Mouse (Mus musculus): ENCODE results near the gene Zfp53. TPM values are rescaled to one million over a fixed set of nuclear protein-coding genes. Genes with fewer than 3 reads are reported as not detected.
A peak's percentile ranks its signal among the peaks of the same experiment; 100 is the strongest.

The Zfp53 gene
- total and polyA plus RNA-seq, 3 experiments: 1.8 to 2.2 TPM; not detected in 1

- Histone ChIP-seq H3K79me2 (ENCODE audit: control insufficient read depth, insufficient read depth, low read length, poor library complexity) (peaks cover 6% of the 10 kb centered on the region; the same call in 1 of the 2 replicates), H3K9me3 (replicated peaks; ENCODE audit: insufficient read depth, low read length) (no peaks in the 10 kb centered on the region), H3K4me3 (ENCODE audit: control insufficient read depth in 1 of 2, insufficient read depth in 1 of 2, low read depth in 2 of 2, low read length in 2 of 2) (no peak overlapping the region), H3K36me3 (ENCODE audit: control insufficient read depth in 1 of 2, insufficient read depth in 2 of 2, low read length in 2 of 2) (peaks cover 0 to 2% of the 10 kb centered on the region in 2 experiments; a peak in 2 of 4 replicates), H3K27me3 (ENCODE audit: control insufficient read depth in 1 of 2, insufficient read depth in 2 of 2, low read length in 2 of 2) (no peaks in the 10 kb centered on the region), H3K9ac (ENCODE audit: control insufficient read depth, low read depth, low read length, poor library complexity, severe bottlenecking) (no peak overlapping the region), H3K27ac (ENCODE audit: control insufficient read depth, low read depth, low read length) (no peak overlapping the region), H3K4me1 (ENCODE audit: control insufficient read depth in 1 of 2, insufficient read depth in 2 of 2, low read length in 2 of 2) (peaks cover 4 to 7% of the 10 kb centered on the region in 2 experiments; a peak in 3 of 4 replicates)
- DNase-seq (ENCODE audit: low read depth, low spot score): no peak
- TF ChIP-seq RAD21 (IDR thresholded peaks at IDR 0.05; ENCODE audit: low read depth, low read length): no peak
- no peak for TF ChIP-seq RCOR1 (IDR thresholded peaks at IDR 0.05; ENCODE audit: low read depth, low read length)
- TF ChIP-seq TAL1 (IDR thresholded peaks at IDR 0.05; ENCODE audit: low read length): no peak
- no peak for TF ChIP-seq POLR2AphosphoS5 (IDR thresholded peaks at IDR 0.05; ENCODE audit: borderline replicate concordance, low read depth, low read length)
- TF ChIP-seq MXI1 (IDR thresholded peaks at IDR 0.05; ENCODE audit: low read depth, low read length): no peak
- TF ChIP-seq NRF1 (IDR thresholded peaks at IDR 0.05; ENCODE audit: insufficient read depth, low read depth, low read length, poor library complexity, severe bottlenecking): no peak
- TF ChIP-seq USF1 (IDR thresholded peaks at IDR 0.05; ENCODE audit: low read depth, low read length): no peak
- no peak for TF ChIP-seq CHD2 (IDR thresholded peaks at IDR 0.05; ENCODE audit: low read length)
- no peak for TF ChIP-seq GATA1 (IDR thresholded peaks at IDR 0.05; ENCODE audit: low read depth, low read length)
- TF ChIP-seq MYC (IDR thresholded peaks at IDR 0.05; ENCODE audit: low read depth, low read length): no peak
- TF ChIP-seq ZMIZ1 (IDR thresholded peaks at IDR 0.05; ENCODE audit: low read depth, low read length): no peak
- no peak for TF ChIP-seq MAFK (IDR thresholded peaks at IDR 0.05; ENCODE audit: borderline replicate concordance, low read depth, low read length)
- TF ChIP-seq SIN3A (IDR thresholded peaks at IDR 0.05; ENCODE audit: low read length): no peak
- TF ChIP-seq USF2 (IDR thresholded peaks at IDR 0.05; ENCODE audit: borderline replicate concordance in 1 of 2, insufficient read depth in 1 of 2, low read depth in 1 of 2, low read length in 2 of 2): no peak
- no peak for TF ChIP-seq SMC3 (IDR thresholded peaks at IDR 0.05; ENCODE audit: low read depth, low read length)
- no peak for TF ChIP-seq TBP (IDR thresholded peaks at IDR 0.05; ENCODE audit: low read depth, low read length)
- TF ChIP-seq MAZ (IDR thresholded peaks at IDR 0.05; ENCODE audit: low read depth, low read length): no peak
- TF ChIP-seq POLR2AphosphoS2 (IDR thresholded peaks at IDR 0.05; ENCODE audit: low read length): no peak
- TF ChIP-seq BHLHE40 (IDR thresholded peaks at IDR 0.05; ENCODE audit: borderline replicate concordance, low read depth, low read length): no peak
Observed at GRCm38 (mm10) chr17:21533961-21534360, 45.2 kb downstream of the Zfp53 start.

- peak; percentile 93 for DNase-seq (ENCODE audit: low read depth, low spot score)
- H3K9ac ChIP-seq (ENCODE audit: control insufficient read depth, low read depth, low read length, poor library complexity, severe bottlenecking): peak overlapping the region; percentile 35
- peaks cover 4 to 7% of the 10 kb centered on the region in 2 experiments; a peak in 3 of 4 replicates for H3K4me1 ChIP-seq (ENCODE audit: control insufficient read depth in 1 of 2, insufficient read depth in 2 of 2, low read length in 2 of 2)
- peak overlapping the region; percentile 43 for H3K27ac ChIP-seq (ENCODE audit: control insufficient read depth, low read depth, low read length)
- H3K4me3 ChIP-seq (ENCODE audit: control insufficient read depth in 1 of 2, insufficient read depth in 1 of 2, low read depth in 2 of 2, low read length in 2 of 2): peak overlapping the region; percentile 56 to 88
- H3K79me2 ChIP-seq (ENCODE audit: control insufficient read depth, insufficient read depth, low read length, poor library complexity): peaks cover 6% of the 10 kb centered on the region; the same call in 1 of the 2 replicates
- H3K9me3 ChIP-seq (replicated peaks; ENCODE audit: insufficient read depth, low read length): no peaks in the 10 kb centered on the region
- peaks cover 0 to 2% of the 10 kb centered on the region in 2 experiments; a peak in 2 of 4 replicates for H3K36me3 ChIP-seq (ENCODE audit: control insufficient read depth in 1 of 2, insufficient read depth in 2 of 2, low read length in 2 of 2)
- no peaks in the 10 kb centered on the region for H3K27me3 ChIP-seq (ENCODE audit: control insufficient read depth in 1 of 2, insufficient read depth in 2 of 2, low read length in 2 of 2)
- TF ChIP-seq ELF1 (IDR thresholded peaks at IDR 0.05; ENCODE audit: low read depth, low read length) (no peak), EP300 (IDR thresholded peaks at IDR 0.05; ENCODE audit: low read depth in 1 of 2, low read length in 2 of 2) (no peak), USF1 (IDR thresholded peaks at IDR 0.05; ENCODE audit: low read depth, low read length) (no peak), CHD1 (IDR thresholded peaks at IDR 0.05; ENCODE audit: low read depth, low read length) (no peak), TCF12 (IDR thresholded peaks at IDR 0.05; ENCODE audit: low read depth, low read length) (peak; percentile 38; the same call in 1 of the 2 replicates), MAX (IDR thresholded peaks at IDR 0.05; ENCODE audit: low read length) (no peak), ZMIZ1 (IDR thresholded peaks at IDR 0.05; ENCODE audit: low read depth, low read length) (no peak), ZNF384 (IDR thresholded peaks at IDR 0.05; ENCODE audit: low read depth, low read length) (peak; percentile 28; the same call in 1 of the 2 replicates), UBTF (IDR thresholded peaks at IDR 0.05; ENCODE audit: borderline replicate concordance, insufficient read depth, low read depth, low read length) (no peak), MXI1 (IDR thresholded peaks at IDR 0.05; ENCODE audit: low read depth, low read length) (peak; percentile 54; the same call in 1 of the 2 replicates), SMC3 (IDR thresholded peaks at IDR 0.05; ENCODE audit: low read depth, low read length) (peak; percentile 67), KAT2A (conservative IDR thresholded peaks at IDR 0.05; ENCODE audit: low read depth, low read length) (no peak), NRF1 (IDR thresholded peaks at IDR 0.05; ENCODE audit: insufficient read depth, low read depth, low read length, poor library complexity, severe bottlenecking) (no peak), E2F4 (IDR thresholded peaks at IDR 0.05; ENCODE audit: borderline replicate concordance, low read depth, low read length) (no peak), MYB (IDR thresholded peaks at IDR 0.05; ENCODE audit: low read depth, low read length) (no peak), GABPA (IDR thresholded peaks at IDR 0.05; ENCODE audit: low read depth, low read length) (no peak)
Observed at GRCm38 (mm10) chr17:21534460-21535095, 45.8 kb downstream of the Zfp53 start.

All from MEL (cell line).